Mouse (Mus musculus) 3134 (cell line): ENCODE measurements around the gene Brat1.

ENCODE experiments used
- DNase-seq: peaks from one replicate; pipeline ENCODE4 v3.0.0-alpha.2; 2011; ENCODE audit warnings: low spot score; ENCODE audit not compliant: insufficient read length; ENCODE audit errors: extremely low read depth

Brat1 gene

GRCm38 (mm10) chr5:140699776-140700175, 5.0 kb upstream of the Brat1 start:
- no peak for DNase-seq

- no peak for DNase-seq
These were observed 3.1 kb upstream of the Brat1 start for GRCm38 (mm10) chr5:140701661-140702060.

GRCm38 (mm10) chr5:140702103-140702513, 2.7 kb upstream of the Brat1 start, which contains the start of gene Iqce:
Gene Iqce, minus strand, starts transcription at chr5:140702378.
- DNase-seq: peak; percentile 95

GRCm38 (mm10) chr5:140702618-140703175, 2.1 kb upstream of the Brat1 start:
- DNase-seq: no peak

- DNase-seq: no peak
These were observed 1.1 kb upstream of the Brat1 start for GRCm38 (mm10) chr5:140703480-140704377.

GRCm38 (mm10) chr5:140705501-140706171, 825 bp downstream of the Brat1 start:
- no peak for DNase-seq

GRCm38 (mm10) chr5:140710315-140710714, 5.5 kb downstream of the Brat1 start:
- DNase-seq: no peak

GRCm38 (mm10) chr5:140711040-140711439, 6.2 kb downstream of the Brat1 start:
- no peak for DNase-seq

GRCm38 (mm10) chr5:140720773-140721172, 16.0 kb downstream of the Brat1 start:
- no peak for DNase-seq

- DNase-seq: no peak
These were observed 17.3 kb downstream of the Brat1 start for GRCm38 (mm10) chr5:140722121-140722520.

- no peak for DNase-seq
These were observed 19.0 kb downstream of the Brat1 start, which contains the start of gene Amz1 for GRCm38 (mm10) chr5:140723822-140724221. Gene Amz1, plus strand, starts transcription at chr5:140724127.

GRCm38 (mm10) chr5:140726062-140726839, 21.4 kb downstream of the Brat1 start:
- no peak for DNase-seq

GRCm38 (mm10) chr5:140726946-140727740, 22.3 kb downstream of the Brat1 start:
- DNase-seq: no peak

- no peak for DNase-seq
These were observed 26.4 kb downstream of the Brat1 start for GRCm38 (mm10) chr5:140731040-140731797.

GRCm38 (mm10) chr5:140732195-140732594, 27.4 kb downstream of the Brat1 start:
- DNase-seq: no peak

GRCm38 (mm10) chr5:140733336-140733735, 28.5 kb downstream of the Brat1 start:
- no peak for DNase-seq

GRCm38 (mm10) chr5:140735297-140735696, 30.5 kb downstream of the Brat1 start:
- no peak for DNase-seq

GRCm38 (mm10) chr5:140736166-140736565, 31.4 kb downstream of the Brat1 start:
- no peak for DNase-seq

GRCm38 (mm10) chr5:140739813-140740212, 35.0 kb downstream of the Brat1 start:
- DNase-seq: no peak
